Mouse (Mus musculus): Measurements from ENCODE around the gene Cops6. TPM values are rescaled to one million over a fixed set of nuclear protein-coding genes. Genes with fewer than 3 reads are reported as not detected.

The Cops6 gene
- polyA plus RNA-seq (2015; fragmentation: Nextera tagmentation; extraction: Ambion mirVana), result 348 and 375 TPM in 2 replicates

DNA sequence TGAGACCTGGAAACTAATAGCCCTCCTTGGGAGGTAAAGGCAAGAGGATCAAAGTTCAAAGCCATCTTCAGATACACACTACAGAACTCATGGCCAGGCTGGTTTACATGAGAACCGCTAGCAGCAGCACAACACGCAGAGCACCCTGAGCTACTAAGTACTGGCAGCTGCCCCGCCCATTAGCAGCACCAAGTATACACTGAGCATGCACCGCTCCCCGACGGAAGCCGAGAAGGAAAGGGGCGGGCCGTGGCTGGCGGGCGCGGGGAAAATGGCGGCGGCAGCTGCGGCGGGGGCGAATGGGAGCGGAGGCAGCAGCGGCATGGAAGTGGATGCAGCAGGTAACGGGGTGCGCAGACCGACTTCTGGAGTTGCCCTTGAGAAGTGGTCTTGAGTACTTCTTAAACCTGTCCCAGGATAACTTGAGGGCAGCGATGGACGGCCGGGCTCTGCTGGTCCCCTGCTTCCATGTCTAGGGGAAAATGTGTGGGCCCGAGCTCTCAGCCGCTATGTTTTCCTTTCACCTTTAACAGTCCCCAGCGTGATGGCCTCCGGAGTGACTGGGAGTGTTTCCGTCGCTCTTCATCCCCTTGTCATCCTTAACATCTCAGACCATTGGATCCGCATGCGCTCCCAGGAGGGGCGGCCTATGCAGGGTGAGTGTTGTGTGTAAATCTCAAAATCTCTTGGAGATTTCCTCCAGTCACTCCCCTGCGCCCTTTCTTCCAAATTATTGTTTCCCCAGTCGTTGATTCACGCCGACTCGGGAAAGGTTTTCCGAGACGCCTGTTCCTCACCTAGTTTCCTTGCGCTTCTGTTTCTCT, at the start of gene Cops6:
Gene Cops6 (plus strand): TSS at position 230 of the 824 bp plus-strand sequence.
- Histone ChIP-seq H3K27me3 (ENCODE audit: insufficient read depth, low read length) (no peaks in the 10 kb centered on the region), H3K9ac (replicated peaks; ENCODE audit: low read length) (peak within 1 kb of the TSS; percentile 92), H3K9me3 (ENCODE audit: low read length) (no peaks in the 10 kb centered on the region), H3K36me3 (ENCODE audit: insufficient read depth, low read length) (peaks cover 37% of the 10 kb centered on the region), H3K4me2 (replicated peaks; ENCODE audit: low read depth, low read length) (peak within 1 kb of the TSS; percentile 60), H3K27ac (ENCODE audit: low read length) (peak within 1 kb of the TSS; percentile 76), H3K4me1 (ENCODE audit: insufficient read depth, low read length) (peaks cover 12% of the 10 kb centered on the region), H3K4me3 (ENCODE audit: low read length) (peak within 1 kb of the TSS; percentile 92)
- WGBS, result under 1% methylated on average over 42 of the region's 42 CpGs
- ATAC-seq (ENCODE audit: low FRiP score, low TSS enrichment), result peak; percentile 96

DNA sequence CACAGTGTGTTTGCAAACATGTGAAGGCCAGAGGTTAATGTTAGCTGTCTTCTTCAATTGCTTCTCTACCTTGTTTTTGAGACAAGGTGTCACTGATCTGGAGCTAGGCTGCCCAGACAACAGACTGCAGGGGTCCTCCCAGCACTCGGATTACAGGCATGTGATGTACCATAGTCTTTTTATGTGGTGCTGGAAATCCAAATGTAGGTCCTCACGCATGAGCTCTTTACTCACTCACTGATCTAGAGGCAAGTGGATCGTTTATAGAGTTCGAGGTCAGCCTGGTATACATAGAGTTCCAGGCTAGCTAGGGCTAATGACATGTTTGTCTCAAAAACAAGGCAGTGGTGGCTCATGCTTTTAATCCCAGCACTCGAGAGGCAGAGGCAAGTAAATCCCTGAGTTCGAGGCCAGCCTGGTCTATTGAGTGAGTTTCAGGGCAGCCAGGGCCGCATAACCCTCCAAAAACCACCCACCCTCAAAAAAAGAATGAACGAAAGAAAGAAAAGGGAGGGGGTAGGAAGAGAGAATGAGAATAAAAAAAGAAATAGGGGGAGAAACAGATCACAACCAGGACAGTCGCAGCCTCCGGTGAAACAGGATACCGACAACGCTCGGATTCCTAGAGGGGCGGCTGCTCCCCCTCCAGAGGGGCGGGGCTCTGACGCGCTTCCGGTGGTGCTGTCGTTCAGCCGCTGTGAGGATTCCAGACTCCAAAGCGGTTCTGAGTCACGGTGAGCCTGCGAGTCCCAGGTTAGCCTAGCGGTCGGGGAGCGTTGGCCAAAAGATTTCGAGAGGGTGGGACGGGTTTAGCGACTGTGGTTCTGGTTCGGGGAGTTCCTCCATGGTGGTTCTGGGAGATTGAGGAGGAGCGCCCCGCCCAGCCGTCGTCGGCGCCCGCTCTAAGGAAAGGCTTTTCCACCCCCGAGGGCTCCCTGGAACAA, 44.3 kb upstream of the Cops6 start, which contains the start of gene Zscan21:
Gene Zscan21 (plus strand): TSS at position 649 of the 944 bp plus-strand sequence.
- peak; percentile 98 for ATAC-seq (ENCODE audit: low FRiP score, low TSS enrichment)
- no peaks in the 10 kb centered on the region for H3K27me3 ChIP-seq (ENCODE audit: insufficient read depth, low read length)
- peak within 1 kb of the TSS; percentile 64 for H3K4me3 ChIP-seq (ENCODE audit: low read length)
- peak within 1 kb of the TSS; percentile 79 for H3K4me2 ChIP-seq (replicated peaks; ENCODE audit: low read depth, low read length)
- H3K9me3 ChIP-seq (ENCODE audit: low read length), result no peaks in the 10 kb centered on the region
- H3K9ac ChIP-seq (replicated peaks; ENCODE audit: low read length), result peak within 1 kb of the TSS; percentile 83
- H3K4me1 ChIP-seq (ENCODE audit: insufficient read depth, low read length), result peaks cover 12% of the 10 kb centered on the region; the same call in 1 of the 2 replicates
- 6% methylated on average over 38 of the region's 38 CpGs for WGBS
- peaks cover 6% of the 10 kb centered on the region; the same call in 1 of the 2 replicates for H3K36me3 ChIP-seq (ENCODE audit: insufficient read depth, low read length)
- peak within 1 kb of the TSS; percentile 97 for H3K27ac ChIP-seq (ENCODE audit: low read length)

DNA sequence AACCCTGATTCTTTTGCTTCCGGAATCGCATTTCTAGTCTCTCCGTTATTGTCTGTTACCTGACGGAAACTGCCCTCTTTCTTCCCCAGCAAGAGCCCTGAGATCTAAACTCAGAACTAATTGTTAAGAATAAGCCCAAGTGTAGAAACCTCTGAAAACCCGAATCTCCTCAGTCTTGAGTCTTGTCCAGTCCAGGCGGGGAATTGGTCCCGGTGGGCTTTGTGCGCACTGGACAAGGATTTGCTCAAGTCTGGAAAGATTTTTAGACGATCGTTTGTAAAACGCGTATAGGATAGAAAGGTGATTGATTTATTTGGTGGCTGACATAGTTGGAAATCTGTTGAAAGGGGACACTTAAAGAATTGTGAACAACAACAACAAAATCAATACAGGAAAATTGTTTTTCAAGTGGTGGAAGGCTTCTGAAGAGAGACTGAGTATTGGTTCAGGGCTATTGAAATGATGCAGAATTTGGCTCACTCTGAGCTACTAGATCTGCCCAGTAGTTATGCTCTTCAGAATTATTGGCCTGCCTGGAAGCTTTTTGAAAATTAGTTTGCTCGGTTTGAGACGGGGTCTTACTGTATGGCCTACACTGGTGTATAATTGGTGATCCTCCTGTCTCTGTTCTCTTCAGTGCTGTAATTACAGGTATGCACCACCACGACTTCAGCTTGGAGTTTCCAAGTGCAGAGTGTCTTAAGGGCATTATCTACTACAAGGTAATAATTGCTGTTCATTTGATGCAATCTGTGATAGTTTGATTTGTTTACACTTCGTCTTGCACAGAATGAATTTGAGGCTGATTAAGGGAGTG, 43.5 kb upstream of the Cops6 start:
- H3K4me1 ChIP-seq (ENCODE audit: insufficient read depth, low read length), result peaks cover 12% of the 10 kb centered on the region; the same call in 1 of the 2 replicates
- H3K9me3 ChIP-seq (ENCODE audit: low read length), result no peaks in the 10 kb centered on the region
- peak overlapping the region; percentile 83 for H3K9ac ChIP-seq (replicated peaks; ENCODE audit: low read length)
- WGBS, result 3% methylated on average over 16 of the region's 16 CpGs
- H3K27ac ChIP-seq (ENCODE audit: low read length), result peak overlapping the region; percentile 97
- ATAC-seq (ENCODE audit: low FRiP score, low TSS enrichment), result peak; percentile 68
- peak overlapping the region; percentile 64 for H3K4me3 ChIP-seq (ENCODE audit: low read length)
- no peaks in the 10 kb centered on the region for H3K27me3 ChIP-seq (ENCODE audit: insufficient read depth, low read length)
- peaks cover 6% of the 10 kb centered on the region; the same call in 1 of the 2 replicates for H3K36me3 ChIP-seq (ENCODE audit: insufficient read depth, low read length)
- H3K4me2 ChIP-seq (replicated peaks; ENCODE audit: low read depth, low read length), result peak overlapping the region; percentile 79

DNA sequence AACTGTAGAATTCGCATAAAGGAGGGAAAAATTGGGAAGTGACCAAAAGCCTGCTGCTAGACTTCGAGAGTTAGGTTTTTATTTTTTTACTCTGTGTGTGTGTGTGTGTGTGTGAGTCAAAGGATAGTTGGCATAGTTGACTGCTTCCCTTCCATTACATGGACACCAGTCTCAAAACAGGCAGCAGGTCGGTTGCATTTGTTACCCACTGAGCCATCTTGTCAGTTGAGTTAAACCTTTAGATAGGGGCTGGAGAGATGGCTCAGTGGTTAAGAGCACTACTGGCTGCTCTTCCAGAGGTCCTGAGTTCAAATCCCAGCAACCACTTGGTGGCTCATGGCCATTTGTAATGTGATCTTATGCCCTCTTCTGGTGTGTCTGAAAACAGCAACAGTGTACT, 42.8 kb upstream of the Cops6 start:
- peak overlapping the region; percentile 97; the same call in 1 of the 2 replicates for H3K27ac ChIP-seq (ENCODE audit: low read length)
- WGBS, result 58% methylated on average over 3 of the region's 3 CpGs
- H3K9ac ChIP-seq (replicated peaks; ENCODE audit: low read length), result peak overlapping the region; percentile 83

DNA sequence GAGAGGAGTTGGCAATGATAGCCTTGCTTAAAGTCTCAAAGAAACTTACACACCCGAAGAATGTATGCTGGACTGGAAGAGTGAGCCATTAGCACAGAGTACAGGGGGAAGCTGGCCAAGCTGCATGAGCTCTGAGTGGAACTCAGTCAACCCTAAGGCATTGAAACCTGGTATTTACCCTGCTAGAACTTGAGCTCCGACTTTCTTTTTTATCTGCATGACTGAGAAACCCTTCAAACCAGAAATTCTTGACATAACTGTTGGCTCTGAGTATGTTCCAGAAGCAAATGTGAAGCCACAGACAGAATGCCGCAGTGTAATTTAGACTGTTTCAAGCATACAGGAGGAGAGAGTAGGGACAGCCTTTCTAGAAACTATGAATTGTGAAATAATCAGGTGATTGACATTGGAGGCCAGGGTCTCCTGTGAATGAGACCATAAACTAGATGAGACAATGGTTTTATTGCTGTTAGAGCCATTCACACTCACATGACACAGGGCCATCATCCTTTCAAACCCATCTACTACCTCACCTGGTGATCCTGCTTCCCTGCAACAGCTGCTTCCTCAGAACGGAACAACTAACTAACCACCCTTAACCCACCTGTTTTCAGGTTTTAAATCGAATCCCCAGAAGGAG, 28.3 kb upstream of the Cops6 start:
- peaks cover 61% of the 10 kb centered on the region for H3K36me3 ChIP-seq (ENCODE audit: insufficient read depth, low read length)
- H3K9me3 ChIP-seq (ENCODE audit: low read length), result no peaks in the 10 kb centered on the region
- no peaks in the 10 kb centered on the region for H3K4me1 ChIP-seq (ENCODE audit: insufficient read depth, low read length)
- H3K4me3 ChIP-seq (ENCODE audit: low read length), result no peak overlapping the region
- no peak overlapping the region for H3K9ac ChIP-seq (replicated peaks; ENCODE audit: low read length)
- no peak for ATAC-seq (ENCODE audit: low FRiP score, low TSS enrichment)
- 56% methylated on average over 5 of the region's 5 CpGs for WGBS
- H3K27me3 ChIP-seq (ENCODE audit: insufficient read depth, low read length), result no peaks in the 10 kb centered on the region
- H3K4me2 ChIP-seq (replicated peaks; ENCODE audit: low read depth, low read length), result no peak overlapping the region
- no peak overlapping the region for H3K27ac ChIP-seq (ENCODE audit: low read length)

More for the DNA sequence above, 42.8 kb upstream of the Cops6 start:
- Histone ChIP-seq H3K36me3 (ENCODE audit: insufficient read depth, low read length) (peaks cover 9% of the 10 kb centered on the region), H3K4me3 (ENCODE audit: low read length) (peak overlapping the region; percentile 64), H3K9me3 (ENCODE audit: low read length) (no peaks in the 10 kb centered on the region), H3K4me1 (ENCODE audit: insufficient read depth, low read length) (peaks cover 12% of the 10 kb centered on the region; the same call in 1 of the 2 replicates), H3K4me2 (replicated peaks; ENCODE audit: low read depth, low read length) (peak overlapping the region; percentile 79), H3K27me3 (ENCODE audit: insufficient read depth, low read length) (no peaks in the 10 kb centered on the region)
- ATAC-seq (ENCODE audit: low FRiP score, low TSS enrichment), result no peak

DNA sequence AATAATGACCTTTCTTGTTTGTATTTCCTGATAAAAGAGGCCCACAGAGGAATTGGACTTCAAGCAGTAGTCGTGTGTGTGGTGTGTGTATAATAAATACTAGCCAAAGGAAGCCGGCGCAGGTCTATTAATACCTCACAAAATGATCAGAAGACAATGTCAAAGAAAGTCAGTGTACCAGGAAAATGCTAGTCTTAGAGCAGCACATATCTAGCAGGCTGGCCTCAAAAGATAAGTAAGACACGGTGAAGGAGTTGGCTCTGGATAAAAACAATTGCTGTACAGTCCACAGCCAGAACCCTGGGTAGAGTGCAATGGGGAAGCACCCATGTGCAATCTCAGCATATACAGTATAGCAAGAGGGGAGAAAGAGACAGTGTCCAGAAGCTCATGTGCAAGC, 23.6 kb upstream of the Cops6 start:
- no peaks in the 10 kb centered on the region for H3K4me1 ChIP-seq (ENCODE audit: insufficient read depth, low read length)
- peaks cover 34% of the 10 kb centered on the region for H3K36me3 ChIP-seq (ENCODE audit: insufficient read depth, low read length)
- H3K27me3 ChIP-seq (ENCODE audit: insufficient read depth, low read length), result no peaks in the 10 kb centered on the region
- H3K9me3 ChIP-seq (ENCODE audit: low read length), result no peaks in the 10 kb centered on the region
- no peak overlapping the region for H3K4me3 ChIP-seq (ENCODE audit: low read length)
- 63% methylated on average over 4 of the region's 4 CpGs for WGBS
- H3K27ac ChIP-seq (ENCODE audit: low read length), result no peak overlapping the region
- ATAC-seq (ENCODE audit: low FRiP score, low TSS enrichment), result peak; percentile 27; the same call in 1 of the 2 replicates
- H3K9ac ChIP-seq (replicated peaks; ENCODE audit: low read length), result no peak overlapping the region
- H3K4me2 ChIP-seq (replicated peaks; ENCODE audit: low read depth, low read length), result no peak overlapping the region

DNA sequence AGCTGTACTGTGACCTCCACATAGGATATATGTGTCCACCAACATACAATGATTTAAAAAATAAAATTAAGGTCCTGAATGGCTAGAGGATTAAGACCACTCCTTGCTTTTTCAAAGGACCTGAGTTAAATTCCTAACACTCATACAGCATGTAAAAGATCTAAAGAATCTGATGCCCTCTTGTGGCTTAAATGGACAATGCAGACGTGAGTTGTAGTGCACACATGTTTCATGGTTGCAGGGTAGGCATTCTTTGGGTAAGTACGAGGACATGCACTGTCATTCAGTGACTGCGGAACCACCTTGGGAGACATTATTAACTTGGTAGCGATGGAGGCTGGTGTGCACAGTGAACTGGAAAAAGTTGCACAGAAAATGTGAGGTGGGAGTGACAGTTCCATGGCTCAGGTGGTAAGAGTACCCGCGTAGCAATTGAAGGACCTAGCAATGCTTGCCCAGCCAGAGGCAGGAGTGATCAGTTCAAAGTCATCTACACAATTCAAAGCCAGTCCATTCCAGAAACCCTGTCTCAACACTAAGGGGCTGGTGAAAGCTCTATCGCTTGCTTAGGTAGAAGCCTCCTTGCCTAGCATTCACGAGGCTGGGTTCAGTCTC, 22.8 kb upstream of the Cops6 start:
- 58% methylated on average over 8 of the region's 8 CpGs for WGBS
- no peaks in the 10 kb centered on the region for H3K9me3 ChIP-seq (ENCODE audit: low read length)
- no peaks in the 10 kb centered on the region for H3K27me3 ChIP-seq (ENCODE audit: insufficient read depth, low read length)
- no peak overlapping the region for H3K4me2 ChIP-seq (replicated peaks; ENCODE audit: low read depth, low read length)
- H3K36me3 ChIP-seq (ENCODE audit: insufficient read depth, low read length), result peaks cover 27% of the 10 kb centered on the region
- H3K4me3 ChIP-seq (ENCODE audit: low read length), result no peak overlapping the region
- peak; percentile 71; the same call in 1 of the 2 replicates for ATAC-seq (ENCODE audit: low FRiP score, low TSS enrichment)
- H3K27ac ChIP-seq (ENCODE audit: low read length), result no peak overlapping the region
- H3K4me1 ChIP-seq (ENCODE audit: insufficient read depth, low read length), result no peaks in the 10 kb centered on the region
- no peak overlapping the region for H3K9ac ChIP-seq (replicated peaks; ENCODE audit: low read length)

DNA sequence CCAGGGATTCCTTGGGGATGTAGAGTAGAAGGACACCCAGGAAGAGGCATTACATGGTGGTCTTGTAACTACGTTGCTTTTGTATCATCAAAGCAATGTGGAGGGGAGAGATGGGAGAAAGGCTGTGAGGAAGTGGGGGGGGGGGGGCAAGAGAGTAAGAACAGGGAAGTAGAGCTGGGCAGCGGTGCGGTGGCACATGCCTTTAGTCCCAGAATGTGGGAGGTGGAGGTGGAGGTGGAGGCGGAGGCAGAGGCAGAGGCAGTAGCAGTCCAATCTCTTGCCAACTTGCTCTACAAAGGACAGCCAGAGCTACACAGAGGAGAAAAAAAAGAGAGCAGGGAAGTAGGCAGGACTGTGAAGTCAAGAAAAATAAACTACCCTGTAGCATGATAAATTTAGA, 22.3 kb upstream of the Cops6 start:
- ATAC-seq (ENCODE audit: low FRiP score, low TSS enrichment), result 0 out of 2 replicates have a peak, but pooled peaks have one; percentile 9
- 74% methylated on average over 4 of the region's 4 CpGs for WGBS

More for the DNA sequence above, 22.3 kb upstream of the Cops6 start:
- Histone ChIP-seq H3K4me2 (replicated peaks; ENCODE audit: low read depth, low read length) (no peak overlapping the region), H3K9ac (replicated peaks; ENCODE audit: low read length) (no peak overlapping the region), H3K4me1 (ENCODE audit: insufficient read depth, low read length) (no peaks in the 10 kb centered on the region), H3K9me3 (ENCODE audit: low read length) (no peaks in the 10 kb centered on the region), H3K36me3 (ENCODE audit: insufficient read depth, low read length) (peaks cover 27% of the 10 kb centered on the region), H3K4me3 (ENCODE audit: low read length) (no peak overlapping the region), H3K27me3 (ENCODE audit: insufficient read depth, low read length) (no peaks in the 10 kb centered on the region), H3K27ac (ENCODE audit: low read length) (no peak overlapping the region)
